Mouse (Mus musculus) ES-Bruce4 (cell line): Measurements from ENCODE around the gene Pak4.

Source experiments
- CTCF ChIP-seq: IDR thresholded peaks from one replicate; pipeline ENCODE4 v1.8.1; 2011; ENCODE audit warnings: low read depth, low read length
- POLR2A ChIP-seq: IDR thresholded peaks from one replicate; pipeline ENCODE4 v1.8.1; 2011; ENCODE audit warnings: low read length; ENCODE audit not compliant: insufficient read depth

DNA sequence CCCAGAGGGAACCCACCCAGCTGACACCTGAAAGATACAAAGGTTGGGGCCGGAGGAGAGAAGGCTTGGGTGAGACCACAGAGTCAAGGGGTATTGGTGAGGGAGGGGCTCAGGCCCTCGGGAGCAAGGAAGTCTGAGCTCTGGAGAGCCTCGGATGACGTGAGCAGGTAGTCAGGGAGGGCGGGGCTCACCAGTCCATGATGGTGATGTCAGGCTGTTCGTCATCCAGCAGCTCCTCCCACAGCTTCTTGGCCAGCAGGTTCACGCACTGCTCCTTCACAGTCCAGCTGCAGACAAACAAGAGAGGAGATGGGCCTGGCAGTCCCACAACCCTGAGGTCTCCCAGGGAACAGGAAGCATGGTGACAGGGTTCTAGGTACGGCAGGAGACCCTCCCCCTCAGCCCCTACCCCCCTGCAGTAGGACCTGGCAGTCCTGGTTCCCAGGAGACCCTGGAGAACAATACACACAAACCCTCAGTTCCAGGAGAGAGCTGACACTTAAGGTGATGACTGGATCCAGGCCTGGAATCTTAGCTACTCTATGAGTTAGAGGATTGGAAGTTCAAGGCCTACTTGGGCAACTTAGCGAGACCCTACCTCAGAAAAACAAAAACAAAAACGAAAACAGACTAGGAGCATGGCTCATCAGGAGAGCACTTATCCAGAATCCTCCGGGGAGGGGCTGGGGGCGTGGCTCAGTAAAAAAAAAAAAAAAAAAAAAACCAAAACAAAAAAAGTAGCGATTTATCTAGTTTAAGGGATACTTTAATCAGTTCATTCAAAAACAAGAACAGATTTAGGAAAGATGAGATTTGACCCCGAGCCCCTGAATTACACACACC is 52.7 kb downstream of the Pak4 start:
- TF ChIP-seq POLR2A (no peak), CTCF (no peak)
